Mouse (Mus musculus): ENCODE measurements around the gene R3hcc1l. TPM values are rescaled to one million over a fixed set of nuclear protein-coding genes. Genes with fewer than 3 reads are reported as not detected.

Gene R3hcc1l
- polyA plus RNA-seq, 1 experiment from 2014 or later = 14.3 TPM

DNA sequence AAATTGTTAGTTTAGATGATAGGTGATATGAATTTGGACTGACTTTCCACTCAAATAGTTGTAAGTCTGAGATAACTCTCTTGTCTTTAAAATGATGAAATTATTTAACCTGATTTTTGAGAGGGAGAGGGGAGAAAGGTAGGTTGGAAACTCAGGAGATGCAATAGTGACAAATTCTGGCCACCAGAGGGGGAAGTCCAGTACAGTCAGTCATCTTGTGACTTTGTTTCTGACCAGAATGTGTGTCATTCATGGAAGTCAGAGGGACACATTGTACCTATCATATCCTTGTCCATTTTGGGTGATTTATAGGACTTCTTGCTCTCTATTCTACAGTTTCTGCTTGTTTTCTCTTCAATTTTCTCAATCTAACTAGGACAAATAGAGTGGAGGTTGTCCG is 19.0 kb downstream of the R3hcc1l start:
- 94% methylated on average over 1 of the region's 1 CpGs for WGBS
- H3K9ac ChIP-seq (replicated peaks; ENCODE audit: low read depth) = no peak overlapping the region
- no peak overlapping the region for H3K27ac ChIP-seq (ENCODE audit: low read length)

DNA sequence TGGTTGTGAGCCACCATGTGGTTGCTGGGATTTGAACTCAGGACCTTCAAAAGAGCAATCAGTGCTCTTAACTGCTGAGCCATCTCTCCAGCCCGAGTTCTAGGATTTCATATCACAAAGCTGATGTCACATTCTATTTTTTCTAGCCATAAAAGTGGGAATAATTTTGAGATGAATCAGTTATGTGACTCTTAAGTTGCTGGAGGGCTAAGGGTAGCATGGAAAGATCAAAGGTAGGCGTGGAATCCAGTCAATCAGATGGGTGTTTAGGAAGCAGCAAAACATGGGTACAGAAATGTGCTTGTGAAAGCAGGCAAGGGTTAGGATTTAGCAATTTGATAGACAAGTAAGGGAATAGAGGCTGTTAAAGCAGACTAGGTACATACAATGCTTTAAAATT is 20.4 kb downstream of the R3hcc1l start:
- H3K4me3 ChIP-seq (ENCODE audit: low read depth, low read length) = no peak overlapping the region
- H3K9me3 ChIP-seq (ENCODE audit: low read length) = no peaks in the 10 kb centered on the region
- WGBS = 73% methylated on average over 2 of the region's 2 CpGs
- DNase-seq (ENCODE audit: low spot score) (no peak), ATAC-seq (no peak)
- no peak overlapping the region for H3K9ac ChIP-seq (replicated peaks; ENCODE audit: low read depth)
- H3K36me3 ChIP-seq (ENCODE audit: insufficient read depth, low read length) = no peaks in the 10 kb centered on the region
- TF ChIP-seq EP300 (IDR thresholded peaks at IDR 0.05) (no peak), CTCF (IDR thresholded peaks at IDR 0.05) (no peak)
- H3K4me1 ChIP-seq (ENCODE audit: insufficient read depth, low read depth, low read length) = no peaks in the 10 kb centered on the region; the same call in 1 of the 2 replicates
- H3K27me3 ChIP-seq (replicated peaks; ENCODE audit: insufficient read depth, low read length) = no peaks in the 10 kb centered on the region
- H3K4me2 ChIP-seq (replicated peaks; ENCODE audit: low read depth, low read length) = no peak overlapping the region
- no peak overlapping the region for H3K27ac ChIP-seq (ENCODE audit: low read length)

More for the DNA sequence above, 19.0 kb downstream of the R3hcc1l start:
- ATAC-seq (no peak), DNase-seq (ENCODE audit: low spot score) (no peak)
- Histone ChIP-seq H3K36me3 (ENCODE audit: insufficient read depth, low read length) (no peaks in the 10 kb centered on the region), H3K4me3 (ENCODE audit: low read depth, low read length) (no peak overlapping the region), H3K4me2 (replicated peaks; ENCODE audit: low read depth, low read length) (no peak overlapping the region), H3K4me1 (ENCODE audit: insufficient read depth, low read depth, low read length) (no peaks in the 10 kb centered on the region; the same call in 1 of the 2 replicates), H3K9me3 (ENCODE audit: low read length) (no peaks in the 10 kb centered on the region), H3K27me3 (replicated peaks; ENCODE audit: insufficient read depth, low read length) (no peaks in the 10 kb centered on the region)
- peak; percentile 57 for TF ChIP-seq CTCF (IDR thresholded peaks at IDR 0.05)
- TF ChIP-seq EP300 (IDR thresholded peaks at IDR 0.05) = no peak

DNA sequence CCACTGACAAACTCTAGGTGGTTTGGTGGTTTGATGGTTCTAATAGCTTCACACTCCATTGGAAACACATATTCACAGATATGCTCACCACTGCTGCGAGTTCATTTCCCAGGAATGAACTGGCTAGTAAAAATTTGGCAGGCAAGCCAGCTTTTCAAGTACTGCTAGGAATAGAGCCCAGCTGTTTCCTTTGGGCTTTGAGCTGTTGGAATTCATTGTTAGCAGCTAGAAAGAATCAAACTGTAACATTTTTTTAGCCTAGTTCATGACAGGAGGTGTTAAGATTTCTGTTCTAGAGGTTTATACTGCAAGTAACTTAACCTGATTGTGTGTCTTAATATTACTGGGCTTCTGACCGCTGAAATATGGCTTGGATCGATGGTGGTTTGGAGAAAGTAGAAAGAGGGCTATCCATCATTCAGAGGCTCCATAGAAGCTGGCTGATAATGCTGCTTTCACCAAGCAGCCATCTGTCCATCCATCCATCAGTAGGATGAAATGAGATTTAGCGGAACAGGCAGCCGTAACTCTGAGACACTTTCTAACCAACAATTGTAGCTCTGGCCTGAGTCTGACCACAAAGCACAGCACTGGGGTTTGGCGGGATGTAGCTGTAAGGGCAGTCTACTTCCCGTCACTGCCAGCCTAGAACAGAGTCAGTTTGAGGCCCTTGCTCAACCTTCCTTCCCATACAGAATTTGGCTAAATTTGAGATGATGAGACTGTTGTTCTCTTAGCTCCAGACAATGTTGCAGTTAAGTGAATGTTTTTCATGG is 21.0 kb downstream of the R3hcc1l start:
- no peaks in the 10 kb centered on the region for H3K36me3 ChIP-seq (ENCODE audit: insufficient read depth, low read length)
- ATAC-seq = peak; percentile 60
- no peak overlapping the region for H3K4me3 ChIP-seq (ENCODE audit: low read depth, low read length)
- H3K4me1 ChIP-seq (ENCODE audit: insufficient read depth, low read depth, low read length) = no peaks in the 10 kb centered on the region; the same call in 1 of the 2 replicates
- TF ChIP-seq EP300 (IDR thresholded peaks at IDR 0.05) (no peak), CTCF (IDR thresholded peaks at IDR 0.05) (no peak)
- H3K4me2 ChIP-seq (replicated peaks; ENCODE audit: low read depth, low read length) = no peak overlapping the region
- WGBS = 42% methylated on average over 7 of the region's 7 CpGs
- no peaks in the 10 kb centered on the region for H3K9me3 ChIP-seq (ENCODE audit: low read length)
- DNase-seq (ENCODE audit: low spot score) = peak; percentile 76
- no peaks in the 10 kb centered on the region for H3K27me3 ChIP-seq (replicated peaks; ENCODE audit: insufficient read depth, low read length)
- 0 out of 2 replicates have a peak overlapping the region, but pooled peaks have one; percentile 20 for H3K27ac ChIP-seq (ENCODE audit: low read length)
- no peak overlapping the region for H3K9ac ChIP-seq (replicated peaks; ENCODE audit: low read depth)

DNA sequence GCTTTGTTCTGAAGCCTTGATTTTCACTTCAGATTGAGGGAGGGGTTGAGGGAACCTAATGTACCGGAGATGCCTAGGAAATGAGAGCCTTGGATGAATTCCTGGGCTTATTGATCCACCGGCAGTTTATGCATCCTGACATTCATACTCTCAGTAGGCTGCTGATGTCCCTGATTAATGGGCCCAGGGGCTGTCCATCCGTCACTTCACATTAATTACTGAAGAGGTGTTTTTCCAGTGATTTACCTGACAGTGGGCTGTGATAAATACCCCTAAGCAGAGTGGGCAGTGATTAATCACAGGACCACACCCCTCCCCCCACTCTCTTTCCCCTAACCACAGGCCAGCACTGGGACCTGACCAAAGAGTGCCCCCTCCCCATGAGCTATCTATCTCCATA is 22.1 kb downstream of the R3hcc1l start:
- DNase-seq (ENCODE audit: low spot score) = no peak
- Histone ChIP-seq H3K4me1 (ENCODE audit: insufficient read depth, low read depth, low read length) (no peaks in the 10 kb centered on the region; the same call in 1 of the 2 replicates), H3K9ac (replicated peaks; ENCODE audit: low read depth) (no peak overlapping the region), H3K9me3 (ENCODE audit: low read length) (no peaks in the 10 kb centered on the region), H3K27me3 (replicated peaks; ENCODE audit: insufficient read depth, low read length) (no peaks in the 10 kb centered on the region), H3K27ac (ENCODE audit: low read length) (no peak overlapping the region), H3K36me3 (ENCODE audit: insufficient read depth, low read length) (no peaks in the 10 kb centered on the region), H3K4me3 (ENCODE audit: low read depth, low read length) (no peak overlapping the region), H3K4me2 (replicated peaks; ENCODE audit: low read depth, low read length) (no peak overlapping the region)
- WGBS = 70% methylated on average over 3 of the region's 3 CpGs
- TF ChIP-seq EP300 (IDR thresholded peaks at IDR 0.05) = no peak
- TF ChIP-seq CTCF (IDR thresholded peaks at IDR 0.05) = no peak
- no peak for ATAC-seq

DNA sequence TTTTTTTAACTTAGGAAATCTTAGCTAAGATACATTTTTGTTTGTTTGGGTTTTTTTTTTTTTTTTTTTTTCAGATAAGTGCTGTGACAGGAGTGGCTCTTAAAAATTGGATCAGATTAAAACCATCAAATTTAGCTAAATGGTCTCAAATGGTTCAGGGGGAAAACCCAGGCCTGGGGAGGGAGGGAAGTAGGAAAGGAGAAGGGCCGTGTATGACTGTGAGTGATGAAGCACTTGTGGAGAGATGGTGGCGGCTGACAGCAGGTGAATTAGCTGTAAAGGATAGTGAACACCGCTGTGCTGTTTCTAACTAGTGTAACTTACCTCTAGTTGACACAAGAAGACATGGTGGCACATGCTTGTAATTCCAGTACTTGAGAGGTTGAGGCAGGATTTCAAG is 40.1 kb downstream of the R3hcc1l start:
- Histone ChIP-seq H3K9ac (replicated peaks; ENCODE audit: low read depth) (no peak overlapping the region), H3K4me1 (ENCODE audit: insufficient read depth, low read depth, low read length) (no peaks in the 10 kb centered on the region), H3K36me3 (ENCODE audit: insufficient read depth, low read length) (no peaks in the 10 kb centered on the region), H3K4me2 (replicated peaks; ENCODE audit: low read depth, low read length) (no peak overlapping the region), H3K27me3 (replicated peaks; ENCODE audit: insufficient read depth, low read length) (no peaks in the 10 kb centered on the region), H3K27ac (ENCODE audit: low read length) (no peak overlapping the region), H3K9me3 (ENCODE audit: low read length) (no peaks in the 10 kb centered on the region), H3K4me3 (ENCODE audit: low read depth, low read length) (no peak overlapping the region)
- TF ChIP-seq EP300 (IDR thresholded peaks at IDR 0.05) (no peak), CTCF (IDR thresholded peaks at IDR 0.05) (no peak)
- DNase-seq (ENCODE audit: low spot score) (no peak), ATAC-seq (no peak)
- WGBS = 72% methylated on average over 3 of the region's 3 CpGs

DNA sequence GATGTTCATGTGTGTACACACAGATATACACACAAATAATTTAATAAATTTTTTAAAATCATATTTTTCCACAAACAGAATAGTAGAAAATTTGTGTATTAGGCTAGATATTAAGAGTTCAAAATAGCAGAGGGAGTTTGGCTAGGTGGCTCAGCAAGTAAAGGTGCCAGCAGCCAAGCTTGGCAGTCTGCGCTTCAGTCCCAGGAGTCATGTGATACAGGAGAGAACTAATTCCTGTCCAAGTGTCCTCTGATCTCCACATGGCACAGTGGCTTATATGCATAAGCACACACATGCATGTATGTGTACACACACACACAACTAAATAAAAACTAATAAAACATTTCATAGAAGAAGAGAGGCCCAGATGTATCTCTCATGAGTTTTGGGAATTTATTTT is 43.4 kb downstream of the R3hcc1l start:
- no peaks in the 10 kb centered on the region for H3K27me3 ChIP-seq (replicated peaks; ENCODE audit: insufficient read depth, low read length)
- H3K9ac ChIP-seq (replicated peaks; ENCODE audit: low read depth) = no peak overlapping the region
- no peak overlapping the region for H3K4me2 ChIP-seq (replicated peaks; ENCODE audit: low read depth, low read length)
- TF ChIP-seq EP300 (IDR thresholded peaks at IDR 0.05) (no peak), CTCF (IDR thresholded peaks at IDR 0.05) (no peak)
- H3K27ac ChIP-seq (ENCODE audit: low read length) = no peak overlapping the region
- no peaks in the 10 kb centered on the region for H3K4me1 ChIP-seq (ENCODE audit: insufficient read depth, low read depth, low read length)
- ATAC-seq (no peak), DNase-seq (ENCODE audit: low spot score) (no peak)
- WGBS = 92% methylated on average over 1 of the region's 1 CpGs
- H3K4me3 ChIP-seq (ENCODE audit: low read depth, low read length) = no peak overlapping the region
- no peaks in the 10 kb centered on the region for H3K36me3 ChIP-seq (ENCODE audit: insufficient read depth, low read length)
- no peaks in the 10 kb centered on the region for H3K9me3 ChIP-seq (ENCODE audit: low read length)
